Mouse (Mus musculus) hindbrain, embryonic 16.5 days (tissue): ENCODE results near the gene Gpank1. TPM values are rescaled to one million over a fixed set of nuclear protein-coding genes. Genes with fewer than 3 reads are reported as not detected.

Experiments used
- ATAC-seq: fragments of 200-750 bp; cut with Nextera tagmentation; 2 replicates; pipeline ENCODE4 v1.8.0; 2017; ENCODE audit warnings: moderate TSS enrichment, moderate library complexity
- H3K27ac ChIP-seq: fragments of 300-500 bp; sonication (generic); 2 replicates; pipeline ENCODE4 v1.5.1; 2014; ENCODE audit warnings: low read depth, mild to moderate bottlenecking, control low read depth, low read length, moderate library complexity
- H3K27me3 ChIP-seq: fragments of 300-500 bp; sonication (generic); replicated peaks from 2 replicates; pipeline ENCODE4 v1.6.1; 2014; ENCODE audit warnings: low read length; ENCODE audit not compliant: control insufficient read depth, insufficient read depth
- H3K36me3 ChIP-seq: fragments of 300-500 bp; sonication (generic); 2 replicates; pipeline ENCODE4 v1.6.1; 2014; ENCODE audit warnings: mild to moderate bottlenecking, low read length, moderate library complexity, mixed read lengths; ENCODE audit not compliant: control insufficient read depth, insufficient read depth
- H3K4me1 ChIP-seq: fragments of 300-500 bp; sonication (generic); 2 replicates; pipeline ENCODE4 v1.6.1; 2014; ENCODE audit warnings: low read depth, low read length; ENCODE audit not compliant: control insufficient read depth, insufficient read depth
- H3K4me2 ChIP-seq: fragments of 300-500 bp; sonication (generic); 2 replicates; pipeline ENCODE4 v1.6.1; 2014; ENCODE audit warnings: mild to moderate bottlenecking, low read length, control low read depth, moderate library complexity
- H3K4me3 ChIP-seq: fragments of 300-500 bp; sonication (generic); 2 replicates; pipeline ENCODE4 v1.5.1; 2014; ENCODE audit warnings: mild to moderate bottlenecking, low read length, control low read depth, moderate library complexity
- H3K9ac ChIP-seq: fragments of 300-500 bp; sonication (generic); 2 replicates; pipeline ENCODE4 v1.6.1; 2014; ENCODE audit warnings: low read depth, mild to moderate bottlenecking, control low read depth, low read length, moderate library complexity
- H3K9me3 ChIP-seq: fragments of 300-500 bp; sonication (generic); 2 replicates; pipeline ENCODE4 v1.6.1; 2014; ENCODE audit warnings: mild to moderate bottlenecking, low read length, moderate library complexity; ENCODE audit not compliant: control insufficient read depth
- whole genome bisulfite sequencing: fragments of 180-500 bp; shearing (Covaris S2); extraction: QIAGEN DNeasy Blood & Tissue Kit; methylation state at CpG from one replicate; pipeline ENCODE4 v1.1.7; 2014; 5-methylcytosine and 5-hydroxymethylcytosine counted together
- polyA plus RNA-seq: library from polyadenylated mRNA; unstranded; fragments of >200 nt; fragmentation: Nextera tagmentation; extraction: Ambion mirVana; gene quantifications from 2 replicates; pipeline ENCODE4 v1.2.1, GENCODE M21; 2015

Gpank1 gene
- 20.7 and 23.7 TPM in 2 replicates for polyA plus RNA-seq

DNA sequence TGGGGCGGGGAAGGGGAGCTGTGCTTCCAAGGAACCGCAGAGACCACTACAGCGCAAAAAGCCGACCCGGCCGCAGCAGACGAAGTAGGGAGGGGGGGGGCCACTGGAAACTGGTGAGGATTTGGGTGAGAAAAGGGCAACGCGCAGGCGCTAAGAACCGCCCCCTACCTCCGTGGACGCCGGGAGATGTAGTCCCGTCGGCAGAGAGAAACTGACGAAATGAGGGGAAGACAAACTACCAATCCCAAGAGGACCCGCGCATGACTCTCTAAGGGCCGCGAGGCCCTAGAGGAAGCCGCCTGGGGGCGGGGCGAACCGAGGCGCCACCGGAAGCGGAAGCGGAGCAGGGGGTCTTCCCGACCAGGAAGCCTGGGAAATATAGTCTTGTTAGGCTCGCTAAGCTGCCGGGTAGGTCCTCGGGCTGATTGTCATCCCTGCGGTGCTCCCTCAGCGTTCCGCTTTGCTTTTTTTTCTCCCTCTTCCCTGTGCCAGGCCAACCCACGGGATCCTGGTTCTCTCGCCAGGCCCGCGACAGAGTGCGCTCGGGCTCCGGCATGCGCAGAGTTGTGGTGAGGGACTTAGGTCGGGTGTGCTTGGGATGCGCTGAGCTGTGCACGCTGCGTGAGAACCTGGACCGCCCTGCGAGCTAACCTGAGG lies at the start of gene Gpank1:
Gene Gpank1, plus strand, starts transcription at position 313 of the 657 bp plus-strand sequence.
- peak within 1 kb of the TSS; percentile 95 for H3K9ac ChIP-seq
- peak within 1 kb of the TSS; percentile 96 for H3K4me2 ChIP-seq
- H3K4me1 ChIP-seq = peaks cover 24% of the 10 kb centered on the region
- peaks cover 18% of the 10 kb centered on the region for H3K36me3 ChIP-seq
- peak; percentile 96 for ATAC-seq
- no peaks in the 10 kb centered on the region for H3K9me3 ChIP-seq
- H3K4me3 ChIP-seq = peak within 1 kb of the TSS; percentile 94
- H3K27me3 ChIP-seq = no peaks in the 10 kb centered on the region
- WGBS = 0% methylated on average over 48 of the region's 50 CpGs
- H3K27ac ChIP-seq = peak within 1 kb of the TSS; percentile 88

GRCm38 (mm10) chr17:35074097-35074496 lies 47.2 kb upstream of the Gpank1 start:
- Histone ChIP-seq H3K4me2 (no peak overlapping the region), H3K36me3 (no peaks in the 10 kb centered on the region), H3K9ac (no peak overlapping the region), H3K4me1 (no peaks in the 10 kb centered on the region; the same call in 1 of the 2 replicates), H3K9me3 (no peaks in the 10 kb centered on the region), H3K4me3 (no peak overlapping the region), H3K27ac (no peak overlapping the region), H3K27me3 (no peaks in the 10 kb centered on the region)
- ATAC-seq = no peak
- WGBS = 60% methylated on average over 16 of the region's 17 CpGs

DNA sequence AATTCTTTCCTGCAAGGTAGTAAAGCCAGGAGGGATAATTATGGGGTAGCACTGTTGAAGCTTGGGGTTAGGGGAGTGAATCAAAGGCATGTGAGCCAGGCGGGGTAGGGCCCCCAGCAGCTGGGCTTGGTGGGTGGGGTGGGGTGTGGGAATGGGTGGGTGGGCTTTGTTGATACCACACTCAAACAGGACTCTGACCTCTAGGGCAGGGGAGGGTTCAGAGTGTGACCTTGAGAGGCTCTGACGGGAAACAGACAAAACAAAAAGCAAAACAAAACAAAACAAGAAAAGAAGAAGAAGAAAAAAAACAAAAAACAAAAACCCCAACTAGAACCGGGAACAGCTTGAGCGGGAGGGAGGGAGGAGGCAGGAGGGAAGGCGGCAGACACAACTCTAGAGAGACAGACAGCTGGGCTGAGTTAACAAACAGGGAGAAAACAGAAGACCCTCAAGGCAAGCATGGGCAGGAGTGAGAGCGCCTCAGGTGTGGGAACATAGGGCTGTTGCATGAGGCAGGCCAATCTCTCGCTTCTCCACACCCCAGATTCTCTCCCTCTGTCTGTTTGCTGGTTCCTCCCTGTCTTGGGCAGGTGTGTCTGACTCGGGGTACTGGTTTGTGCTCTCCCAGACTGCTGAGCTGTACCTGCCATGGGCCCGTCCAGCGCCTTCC lies 44.6 kb upstream of the Gpank1 start, which contains the start of gene Ly6g6e:
Gene Ly6g6e, plus strand, starts transcription at position 396 of the 670 bp plus-strand sequence.
- H3K9me3 ChIP-seq = no peaks in the 10 kb centered on the region
- ATAC-seq = no peak
- H3K27me3 ChIP-seq = no peaks in the 10 kb centered on the region
- H3K36me3 ChIP-seq = no peaks in the 10 kb centered on the region
- peak within 1 kb of the TSS; percentile 32 for H3K4me2 ChIP-seq
- WGBS = 36% methylated on average over 10 of the region's 10 CpGs
- no peak within 1 kb of the TSS; the same call in 1 of the 2 replicates for H3K4me3 ChIP-seq
- H3K9ac ChIP-seq = peak within 1 kb of the TSS; percentile 1; the same call in 1 of the 2 replicates
- H3K4me1 ChIP-seq = no peaks in the 10 kb centered on the region; the same call in 1 of the 2 replicates
- H3K27ac ChIP-seq = no peak within 1 kb of the TSS

DNA sequence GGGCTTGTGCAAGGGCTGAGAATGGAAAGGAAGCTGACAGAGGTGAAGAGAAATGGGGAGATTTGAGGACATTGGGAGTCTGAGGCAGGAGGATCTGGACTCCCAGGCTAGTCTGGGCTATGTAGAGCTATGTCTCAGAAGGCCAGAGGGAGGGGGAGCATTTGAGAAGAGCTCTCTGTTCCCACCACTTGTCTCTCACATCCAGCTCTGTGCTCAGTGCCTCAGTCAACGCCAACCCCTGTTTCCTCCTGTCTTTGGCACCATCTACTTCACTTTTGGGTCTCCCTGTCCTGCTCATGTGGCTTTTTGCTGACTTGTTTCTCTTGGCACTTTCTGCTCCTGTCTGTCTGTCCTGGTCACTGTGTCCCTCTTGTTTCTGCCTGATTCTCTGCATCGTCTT lies 44.0 kb upstream of the Gpank1 start:
- Histone ChIP-seq H3K4me1 (no peaks in the 10 kb centered on the region; the same call in 1 of the 2 replicates), H3K9me3 (no peaks in the 10 kb centered on the region), H3K27me3 (no peaks in the 10 kb centered on the region), H3K36me3 (no peaks in the 10 kb centered on the region), H3K9ac (no peak overlapping the region; the same call in 1 of the 2 replicates), H3K4me2 (peak overlapping the region; percentile 32), H3K4me3 (no peak overlapping the region), H3K27ac (no peak overlapping the region)
- ATAC-seq = no peak
- 47% methylated on average over 2 of the region's 2 CpGs for WGBS

DNA sequence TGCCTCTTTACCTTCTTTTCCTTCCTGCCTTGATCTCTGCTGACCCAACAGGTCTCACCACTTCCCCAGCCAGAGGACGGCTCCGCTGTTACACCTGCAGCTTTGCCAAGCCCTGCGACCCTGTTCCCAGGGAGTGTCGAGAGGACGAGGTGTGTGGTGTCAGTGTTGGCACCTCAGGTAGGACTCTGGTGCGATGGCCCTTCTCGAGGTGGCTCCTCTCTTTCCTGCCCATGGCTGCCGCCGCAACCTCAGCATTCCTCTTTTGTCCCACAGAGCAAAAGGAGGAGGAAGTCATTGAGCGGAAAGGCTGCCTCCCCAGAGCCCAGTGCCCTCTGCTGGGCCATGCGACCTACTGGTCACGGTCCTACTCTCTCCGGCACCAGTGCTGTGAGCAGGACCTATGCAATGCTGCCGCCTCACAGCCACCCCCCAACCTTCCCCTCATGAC lies 43.4 kb upstream of the Gpank1 start, which contains the start of gene Ly6g6d:
Gene Ly6g6d, minus strand, starts transcription at position 280 of the 448 bp plus-strand sequence.
- peak within 1 kb of the TSS; percentile 32 for H3K4me2 ChIP-seq
- H3K27me3 ChIP-seq = no peaks in the 10 kb centered on the region
- H3K27ac ChIP-seq = no peak within 1 kb of the TSS
- H3K36me3 ChIP-seq = no peaks in the 10 kb centered on the region
- WGBS = 9% methylated on average over 14 of the region's 14 CpGs
- no peaks in the 10 kb centered on the region for H3K9me3 ChIP-seq
- H3K4me3 ChIP-seq = no peak within 1 kb of the TSS; the same call in 1 of the 2 replicates
- peak within 1 kb of the TSS; percentile 1; the same call in 1 of the 2 replicates for H3K9ac ChIP-seq
- ATAC-seq = peak; percentile 69; the same call in 1 of the 2 replicates
- no peaks in the 10 kb centered on the region; the same call in 1 of the 2 replicates for H3K4me1 ChIP-seq

GRCm38 (mm10) chr17:35079778-35080177 lies 41.5 kb upstream of the Gpank1 start:
- Histone ChIP-seq H3K36me3 (no peaks in the 10 kb centered on the region), H3K4me3 (no peak overlapping the region), H3K4me2 (no peak overlapping the region), H3K4me1 (no peaks in the 10 kb centered on the region; the same call in 1 of the 2 replicates), H3K9ac (no peak overlapping the region), H3K27ac (no peak overlapping the region), H3K27me3 (0 out of 2 replicates have a peak, but pooled peaks cover 2% of the 10 kb centered on the region), H3K9me3 (no peaks in the 10 kb centered on the region)
- no peak for ATAC-seq
- 72% methylated on average over 9 of the region's 9 CpGs for WGBS

- H3K4me2 ChIP-seq = no peak overlapping the region
- H3K36me3 ChIP-seq = no peaks in the 10 kb centered on the region
- WGBS = 65% methylated on average over 6 of the region's 6 CpGs
- 0 out of 2 replicates have a peak, but pooled peaks cover 2% of the 10 kb centered on the region for H3K27me3 ChIP-seq
- H3K4me1 ChIP-seq = no peaks in the 10 kb centered on the region; the same call in 1 of the 2 replicates
- H3K4me3 ChIP-seq = no peak overlapping the region
- H3K9ac ChIP-seq = no peak overlapping the region
- ATAC-seq = no peak
- H3K27ac ChIP-seq = no peak overlapping the region
- no peaks in the 10 kb centered on the region for H3K9me3 ChIP-seq
These were observed 41.0 kb upstream of the Gpank1 start for GRCm38 (mm10) chr17:35080248-35080647.

DNA sequence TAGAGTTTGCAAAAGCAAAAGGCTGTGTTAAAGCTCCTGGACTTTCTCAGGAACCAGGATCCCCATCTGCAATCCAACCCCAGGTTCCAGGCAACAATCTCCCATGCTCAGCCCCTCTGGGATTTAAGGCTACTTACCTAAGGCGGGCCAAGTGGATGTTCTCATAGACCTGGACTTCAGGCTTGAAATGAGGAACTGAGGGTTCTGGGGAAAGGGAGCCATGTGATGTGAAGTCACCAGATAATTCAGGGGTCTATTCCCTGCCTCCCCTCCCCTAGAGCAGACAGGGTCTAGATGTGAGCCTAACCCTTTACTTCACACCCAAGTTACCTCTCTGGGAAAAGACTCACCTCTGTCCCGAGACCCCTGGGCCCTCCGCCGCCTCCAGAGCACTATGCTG lies 40.5 kb upstream of the Gpank1 start:
- no peak for ATAC-seq
- 68% methylated on average over 4 of the region's 4 CpGs for WGBS
- H3K27ac ChIP-seq = no peak overlapping the region

More for the DNA sequence above, 40.5 kb upstream of the Gpank1 start:
- Histone ChIP-seq H3K27me3 (0 out of 2 replicates have a peak, but pooled peaks cover 2% of the 10 kb centered on the region), H3K4me1 (no peaks in the 10 kb centered on the region; the same call in 1 of the 2 replicates), H3K9ac (no peak overlapping the region), H3K4me2 (no peak overlapping the region), H3K36me3 (no peaks in the 10 kb centered on the region), H3K4me3 (no peak overlapping the region), H3K9me3 (no peaks in the 10 kb centered on the region)
